In the genomic region with DNA sequence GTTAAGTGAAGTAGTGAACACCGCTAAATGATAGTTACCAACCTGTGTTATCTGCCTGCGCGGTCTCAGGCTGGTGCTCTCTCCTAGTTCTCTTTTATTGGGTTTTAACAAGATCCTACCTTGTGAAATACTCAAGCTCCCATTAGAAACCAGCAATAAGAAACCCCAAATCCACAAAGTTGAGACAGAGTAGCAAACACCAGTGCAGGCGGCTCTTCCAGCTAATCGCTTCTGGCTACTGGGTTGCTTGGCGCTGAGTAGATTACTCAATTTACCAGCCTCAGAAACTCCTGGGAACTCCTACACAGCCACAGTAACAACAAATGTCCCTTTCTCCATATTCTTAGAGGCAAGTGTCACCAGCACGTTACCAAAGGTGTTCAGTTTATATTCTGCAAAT, we compare ENCODE assay signal across 26 mouse cellular contexts.
"Had no signal": no experiment of that assay in that cellular context is flagged by ENCODE, and none has a peak within 500 bp of the region (broad histone marks: within the 10 kb centered on the region; RNA-seq: fewer than 3 reads in every experiment).

No protein-coding gene starts in this region.

- H3K27ac ChIP-seq: heart, adult 2 months; hindbrain, embryonic 13.5 days; layer of hippocampus, adult 2 months; left cerebral cortex, adult 2 months; limb, embryonic 10.5 days; limb, embryonic 12.5 days; liver, embryonic 13.5 days; liver, embryonic 15.5 days had no signal

- ATAC-seq: hindbrain, embryonic 16.5 days; inflammation-experienced regulatory T-cells, adult 6 months; intestine, embryonic 15.5 days; intestine, postnatal 0 days had no signal

- H3K4me1 ChIP-seq: liver, embryonic 13.5 days; liver, embryonic 15.5 days had no signal

- H3K36me3 ChIP-seq: heart, embryonic 13.5 days; heart, embryonic 15.5 days; hindbrain, embryonic 13.5 days; intestine, embryonic 15.5 days; limb, embryonic 10.5 days; limb, embryonic 12.5 days; liver, embryonic 13.5 days; liver, embryonic 15.5 days had no signal

- H3K9ac ChIP-seq: heart, embryonic 13.5 days; heart, embryonic 15.5 days; hindbrain, embryonic 13.5 days; intestine, embryonic 15.5 days; limb, embryonic 12.5 days; liver, embryonic 13.5 days; liver, embryonic 15.5 days had no signal

- H3K9me3 ChIP-seq: heart, embryonic 13.5 days; heart, embryonic 15.5 days; hindbrain, embryonic 13.5 days; intestine, embryonic 15.5 days; limb, embryonic 10.5 days; limb, embryonic 12.5 days; liver, embryonic 13.5 days; liver, embryonic 15.5 days had no signal

- H3K4me2 ChIP-seq: heart, embryonic 11.5 days; heart, embryonic 15.5 days; hindbrain, embryonic 13.5 days; intestine, embryonic 15.5 days; limb, embryonic 12.5 days; liver, embryonic 11.5 days; liver, embryonic 13.5 days; liver, embryonic 15.5 days had no signal

- H3K4me3 ChIP-seq: heart, adult 2 months; heart, embryonic 13.5 days; heart, embryonic 15.5 days; hindbrain, embryonic 13.5 days; intestine, embryonic 15.5 days; layer of hippocampus, adult 2 months; left cerebral cortex, adult 2 months; limb, embryonic 10.5 days; limb, embryonic 12.5 days; liver, embryonic 13.5 days; liver, embryonic 15.5 days had no signal

- DNase-seq: gastrocnemius, postnatal 25 days; heart, adult 11 months; heart, adult 2 months; heart, postnatal 14 days; heart, postnatal 36 days; kidney, adult 18-20 months; kidney, adult 8-10 months; kidney, postnatal 10 days; kidney, postnatal 25 days; kidney, postnatal 4 days; liver; liver, embryonic 13.5 days had no signal

- H3K27me3 ChIP-seq: hindbrain, embryonic 13.5 days; intestine, embryonic 15.5 days; limb, embryonic 12.5 days; liver, embryonic 13.5 days; liver, embryonic 15.5 days had no signal
